Comparison of ENCODE assay signal across 18 mouse cellular contexts in genomic region chr3:105846294-105847069, GRCm38 (mm10). TPM values are rescaled to one million over a fixed set of nuclear protein-coding genes. Genes with fewer than 3 reads are reported as not detected.
DNase-seq lines count a peak whose midpoint lies in the region; ATAC-seq and TF ChIP-seq lines count a peak whose summit lies in the region.
"Had no signal": no experiment of that assay in that cellular context is flagged by ENCODE, and none has a peak within 500 bp of the region (broad histone marks: within the 10 kb centered on the region; RNA-seq: fewer than 3 reads in every experiment).

No protein-coding gene starts in this region.

- WGBS in liver, embryonic 13.5 days (ENCODE audit: insufficient replicate concordance) = 52% methylated on average over 7 of the region's 7 CpGs
- WGBS in lung, postnatal 0 days = 19% methylated on average over 7 of the region's 7 CpGs
- WGBS in stomach, embryonic 16.5 days = 42% methylated on average over 7 of the region's 7 CpGs
- WGBS in kidney, embryonic 16.5 days = 63% methylated on average over 7 of the region's 7 CpGs
- 76% methylated on average over 7 of the region's 7 CpGs for WGBS in hindbrain, embryonic 16.5 days
- 73% methylated on average over 7 of the region's 7 CpGs for WGBS in forebrain, embryonic 12.5 days

- no peak overlapping the region for H3K27ac ChIP-seq in liver, embryonic 13.5 days
- H3K27ac ChIP-seq in lung, postnatal 0 days (ENCODE audit: low read length) = no peak overlapping the region
- peak overlapping the region; percentile 48 for H3K27ac ChIP-seq in stomach, embryonic 16.5 days (ENCODE audit: low read length)
- H3K27ac ChIP-seq in kidney, embryonic 16.5 days (ENCODE audit: low read length) = no peak overlapping the region
- H3K27ac ChIP-seq in hindbrain, embryonic 16.5 days (ENCODE audit: low read depth, low read length) = no peak overlapping the region
- no peak overlapping the region for H3K27ac ChIP-seq in forebrain, embryonic 12.5 days
- H3K27ac ChIP-seq: hindbrain, postnatal 0 days; kidney, postnatal 0 days; macrophage; midbrain, embryonic 15.5 days had no signal

- H3K9ac ChIP-seq in liver, embryonic 13.5 days = no peak overlapping the region
- no peak overlapping the region for H3K9ac ChIP-seq in lung, postnatal 0 days (replicated peaks; ENCODE audit: low read depth)
- H3K9ac ChIP-seq in stomach, embryonic 16.5 days (ENCODE audit: low read length) = no peak overlapping the region
- no peak overlapping the region for H3K9ac ChIP-seq in kidney, embryonic 16.5 days (replicated peaks; ENCODE audit: low read length)
- no peak overlapping the region for H3K9ac ChIP-seq in hindbrain, embryonic 16.5 days (ENCODE audit: low read depth, low read length)
- no peak overlapping the region for H3K9ac ChIP-seq in forebrain, embryonic 12.5 days
- H3K9ac ChIP-seq: forebrain, postnatal 0 days; midbrain, embryonic 15.5 days had no signal

- TF ChIP-seq EP300 in lung, postnatal 0 days (IDR thresholded peaks at IDR 0.05) = peak; percentile 72

- no peaks in the 10 kb centered on the region for H3K9me3 ChIP-seq in liver, embryonic 13.5 days (replicated peaks)
- H3K9me3 ChIP-seq in lung, postnatal 0 days (ENCODE audit: low read length) = no peaks in the 10 kb centered on the region
- no peaks in the 10 kb centered on the region for H3K9me3 ChIP-seq in stomach, embryonic 16.5 days (replicated peaks; ENCODE audit: control insufficient read depth, low read length)
- no peaks in the 10 kb centered on the region for H3K9me3 ChIP-seq in kidney, embryonic 16.5 days (ENCODE audit: low read length)
- H3K9me3 ChIP-seq in hindbrain, embryonic 16.5 days (ENCODE audit: control insufficient read depth, low read length) = no peaks in the 10 kb centered on the region
- H3K9me3 ChIP-seq in forebrain, embryonic 12.5 days = no peaks in the 10 kb centered on the region
- H3K9me3 ChIP-seq: midbrain, embryonic 15.5 days had no signal

- no peak overlapping the region for H3K4me3 ChIP-seq in liver, embryonic 13.5 days (replicated peaks)
- no peak overlapping the region for H3K4me3 ChIP-seq in lung, postnatal 0 days (ENCODE audit: low read depth, low read length)
- H3K4me3 ChIP-seq in stomach, embryonic 16.5 days (replicated peaks; ENCODE audit: low read length) = no peak overlapping the region
- no peak overlapping the region for H3K4me3 ChIP-seq in kidney, embryonic 16.5 days (ENCODE audit: low read length)
- H3K4me3 ChIP-seq in hindbrain, embryonic 16.5 days (ENCODE audit: low read length) = no peak overlapping the region
- no peak overlapping the region for H3K4me3 ChIP-seq in forebrain, embryonic 12.5 days (replicated peaks)
- H3K4me3 ChIP-seq: midbrain, embryonic 15.5 days had no signal

- TF ChIP-seq CTCF in lung, postnatal 0 days (IDR thresholded peaks at IDR 0.05) = no peak

- no peak overlapping the region for H3K4me2 ChIP-seq in liver, embryonic 13.5 days
- 0 out of 2 replicates have a peak overlapping the region, but pooled peaks have one; percentile 5 for H3K4me2 ChIP-seq in lung, postnatal 0 days (replicated peaks; ENCODE audit: low read depth, low read length)
- no peak overlapping the region for H3K4me2 ChIP-seq in stomach, embryonic 16.5 days (ENCODE audit: low read depth, low read length)
- H3K4me2 ChIP-seq in kidney, embryonic 16.5 days (replicated peaks; ENCODE audit: low read depth, low read length) = no peak overlapping the region
- no peak overlapping the region for H3K4me2 ChIP-seq in hindbrain, embryonic 16.5 days (ENCODE audit: low read length)
- H3K4me2 ChIP-seq in forebrain, embryonic 12.5 days = no peak overlapping the region
- H3K4me2 ChIP-seq: midbrain, embryonic 15.5 days had no signal

- DNase-seq in lung, adult 18-20 months = peak; percentile 26 to 61
- no peak for DNase-seq in lung, postnatal 14 days
- no peak for DNase-seq in liver, embryonic 13.5 days
- peak; percentile 51 for DNase-seq in lung, postnatal 0 days (ENCODE audit: low spot score)
- DNase-seq: forebrain, postnatal 0 days; gastrocnemius, postnatal 10 days; layer of hippocampus, adult 9-11 months; right cerebral cortex, postnatal 14 days; thymus, adult 2 months had no signal

- peak; percentile 55 for ATAC-seq in liver, embryonic 13.5 days (ENCODE audit: low read depth)
- ATAC-seq in lung, postnatal 0 days = peak; percentile 78
- ATAC-seq in stomach, embryonic 16.5 days (ENCODE audit: insufficient read depth, low FRiP score) = peak; percentile 91
- ATAC-seq in kidney, embryonic 16.5 days (ENCODE audit: low FRiP score, low TSS enrichment) = no peak
- no peak for ATAC-seq in hindbrain, embryonic 16.5 days
- ATAC-seq in forebrain, embryonic 12.5 days (ENCODE audit: low FRiP score) = no peak
- ATAC-seq: forebrain, postnatal 0 days; hindbrain, postnatal 0 days; midbrain, embryonic 15.5 days had no signal

- H3K36me3 ChIP-seq in liver, embryonic 13.5 days = no peaks in the 10 kb centered on the region
- H3K36me3 ChIP-seq in lung, postnatal 0 days (ENCODE audit: insufficient read depth, low read length) = no peaks in the 10 kb centered on the region
- no peaks in the 10 kb centered on the region for H3K36me3 ChIP-seq in stomach, embryonic 16.5 days (ENCODE audit: control insufficient read depth, insufficient read depth, low read length)
- H3K36me3 ChIP-seq in kidney, embryonic 16.5 days (ENCODE audit: insufficient read depth, low read length) = no peaks in the 10 kb centered on the region
- no peaks in the 10 kb centered on the region for H3K36me3 ChIP-seq in hindbrain, embryonic 16.5 days (ENCODE audit: control insufficient read depth, insufficient read depth, low read length)
- no peaks in the 10 kb centered on the region for H3K36me3 ChIP-seq in forebrain, embryonic 12.5 days (replicated peaks)
- H3K36me3 ChIP-seq: midbrain, embryonic 15.5 days had no signal

- H3K4me1 ChIP-seq in liver, embryonic 13.5 days (replicated peaks) = peaks cover 6% of the 10 kb centered on the region
- H3K4me1 ChIP-seq in lung, postnatal 0 days (ENCODE audit: insufficient read depth, low read depth, low read length) = no peaks in the 10 kb centered on the region
- peaks cover 8% of the 10 kb centered on the region for H3K4me1 ChIP-seq in stomach, embryonic 16.5 days (ENCODE audit: control insufficient read depth, insufficient read depth, low read length)
- no peaks in the 10 kb centered on the region for H3K4me1 ChIP-seq in kidney, embryonic 16.5 days (ENCODE audit: insufficient read depth, low read length)
- no peaks in the 10 kb centered on the region for H3K4me1 ChIP-seq in hindbrain, embryonic 16.5 days (ENCODE audit: control insufficient read depth, insufficient read depth, low read depth, low read length)
- no peaks in the 10 kb centered on the region for H3K4me1 ChIP-seq in forebrain, embryonic 12.5 days
- H3K4me1 ChIP-seq: midbrain, embryonic 15.5 days had no signal

- peaks cover 4% of the 10 kb centered on the region for H3K27me3 ChIP-seq in liver, embryonic 13.5 days
- no peaks in the 10 kb centered on the region for H3K27me3 ChIP-seq in lung, postnatal 0 days (replicated peaks; ENCODE audit: insufficient read depth, low read length)
- no peaks in the 10 kb centered on the region for H3K27me3 ChIP-seq in stomach, embryonic 16.5 days (ENCODE audit: control insufficient read depth, insufficient read depth, low read length)
- H3K27me3 ChIP-seq in kidney, embryonic 16.5 days (ENCODE audit: insufficient read depth, low read length) = no peaks in the 10 kb centered on the region
- no peaks in the 10 kb centered on the region for H3K27me3 ChIP-seq in hindbrain, embryonic 16.5 days (replicated peaks; ENCODE audit: control insufficient read depth, insufficient read depth, low read length)
- no peaks in the 10 kb centered on the region for H3K27me3 ChIP-seq in forebrain, embryonic 12.5 days
- H3K27me3 ChIP-seq: midbrain, embryonic 15.5 days had no signal

RNA-seq across cellular contexts. Expression of gene Adora3, which starts 24.2 kb away (rescaled TPM):
- polyA plus RNA-seq in liver, embryonic 13.5 days (2015; fragmentation: Nextera tagmentation; extraction: Ambion mirVana) = 0.44 and 0.51 TPM in 2 replicates
- polyA plus RNA-seq in lung, postnatal 0 days (2015; fragmentation: Nextera tagmentation; extraction: Ambion mirVana) = 0.82 and 0.89 TPM in 2 replicates
- 1.0 and 1.2 TPM in 2 replicates for polyA plus RNA-seq in stomach, embryonic 16.5 days (2015; fragmentation: Nextera tagmentation; extraction: Ambion mirVana)
- not detected in 2 replicates for polyA plus RNA-seq in kidney, embryonic 16.5 days (2015; fragmentation: Nextera tagmentation; extraction: Ambion mirVana)
- polyA plus RNA-seq in hindbrain, embryonic 16.5 days (2015; fragmentation: Nextera tagmentation; extraction: Ambion mirVana) = 0.12 and 0.26 TPM in 2 replicates
- 0.15 TPM in 1 of 2 replicates, not detected in the other for polyA plus RNA-seq in forebrain, embryonic 12.5 days (2016; fragmentation: Nextera tagmentation; extraction: Ambion mirVana)
- polyA plus RNA-seq: embryonic facial prominence, embryonic 11.5 days had no signal

RNA-seq across cellular contexts. Expression of gene Tmigd3, which starts 24.2 kb away (rescaled TPM):
- polyA plus RNA-seq in liver, embryonic 13.5 days (2015; fragmentation: Nextera tagmentation; extraction: Ambion mirVana) = 0.18 TPM in 1 of 2 replicates, not detected in the other
- 1.5 and 1.6 TPM in 2 replicates for polyA plus RNA-seq in lung, postnatal 0 days (2015; fragmentation: Nextera tagmentation; extraction: Ambion mirVana)
- 0.44 TPM in 1 of 2 replicates, not detected in the other for polyA plus RNA-seq in stomach, embryonic 16.5 days (2015; fragmentation: Nextera tagmentation; extraction: Ambion mirVana)
- not detected in 2 replicates for polyA plus RNA-seq in kidney, embryonic 16.5 days (2015; fragmentation: Nextera tagmentation; extraction: Ambion mirVana)
- not detected in 2 replicates for polyA plus RNA-seq in hindbrain, embryonic 16.5 days (2015; fragmentation: Nextera tagmentation; extraction: Ambion mirVana)
- polyA plus RNA-seq in forebrain, embryonic 12.5 days (2016; fragmentation: Nextera tagmentation; extraction: Ambion mirVana) = not detected in 2 replicates
- polyA plus RNA-seq: embryonic facial prominence, embryonic 11.5 days; forebrain, postnatal 0 days; hindbrain, postnatal 0 days; midbrain, embryonic 15.5 days had no signal

RNA-seq across cellular contexts. Expression of gene Rap1a, which starts 45.3 kb away (rescaled TPM):
- polyA plus RNA-seq in liver, embryonic 13.5 days (2015; fragmentation: Nextera tagmentation; extraction: Ambion mirVana) = 119 and 149 TPM in 2 replicates
- 166 and 190 TPM in 2 replicates for polyA plus RNA-seq in lung, postnatal 0 days (2015; fragmentation: Nextera tagmentation; extraction: Ambion mirVana)
- 127 and 148 TPM in 2 replicates for polyA plus RNA-seq in stomach, embryonic 16.5 days (2015; fragmentation: Nextera tagmentation; extraction: Ambion mirVana)
- 99.3 and 104 TPM in 2 replicates for polyA plus RNA-seq in kidney, embryonic 16.5 days (2015; fragmentation: Nextera tagmentation; extraction: Ambion mirVana)
- polyA plus RNA-seq in hindbrain, embryonic 16.5 days (2015; fragmentation: Nextera tagmentation; extraction: Ambion mirVana) = 70.4 and 79.2 TPM in 2 replicates
- 71.0 and 81.6 TPM in 2 replicates for polyA plus RNA-seq in forebrain, embryonic 12.5 days (2016; fragmentation: Nextera tagmentation; extraction: Ambion mirVana)

Comparison
In these comparisons a context has a peak if more than half of its experiments do, and no peak if none do; other contexts are left out.
1. DNase-seq: peak in lung, adult 18-20 months (2 of 2) and lung, postnatal 0 days (single experiment); none in lung, postnatal 14 days (single experiment) and liver, embryonic 13.5 days (single experiment).
2. ATAC-seq: peak in liver, embryonic 13.5 days (single experiment), lung, postnatal 0 days (single experiment) and stomach, embryonic 16.5 days (single experiment); none in kidney, embryonic 16.5 days (single experiment), hindbrain, embryonic 16.5 days (single experiment) and forebrain, embryonic 12.5 days (single experiment).